Mouse (Mus musculus) CH12.LX (cell line): ENCODE results near the gene Pla2g7.

Experiments used
- BHLHE40 ChIP-seq: IDR thresholded peaks from 2 replicates; pipeline ENCODE4 v1.6.1; 2011; ENCODE audit warnings: mild to moderate bottlenecking, low read depth, low read length, improper control_type of control experiment
- CHD1 ChIP-seq: IDR thresholded peaks from 2 replicates; pipeline ENCODE4 v1.6.1; 2012; ENCODE audit warnings: low read depth, low read length, improper control_type of control experiment, inconsistent platforms
- CTCF ChIP-seq, 2 experiments: IDR thresholded peaks in 1 of 2; conservative IDR thresholded peaks in 1 of 2; 2 replicates each; pipeline ENCODE4 v1.5.1; 2011 to 2012; ENCODE audit warnings: low read depth in 2 of 2, low read length in 2 of 2, improper control_type of control experiment in 1 of 2, inconsistent platforms in 1 of 2, mild to moderate bottlenecking in 1 of 2, moderate library complexity in 1 of 2
- EP300 ChIP-seq: IDR thresholded peaks from 2 replicates; pipeline ENCODE4 v1.6.1; 2011; ENCODE audit warnings: low read length, improper control_type of control experiment
- HCFC1 ChIP-seq: IDR thresholded peaks from 2 replicates; pipeline ENCODE4 v1.6.1; 2012; ENCODE audit warnings: low read depth, mild to moderate bottlenecking, inconsistent platforms, low read length, improper control_type of control experiment
- IRF4 ChIP-seq: IDR thresholded peaks from 2 replicates; pipeline ENCODE4 v1.6.1; 2014; ENCODE audit warnings: low read depth, mild to moderate bottlenecking, inconsistent platforms, low read length, improper control_type of control experiment
- MAX ChIP-seq: IDR thresholded peaks from 2 replicates; pipeline ENCODE4 v1.6.1; 2011; ENCODE audit warnings: low read length, improper control_type of control experiment
- MAZ ChIP-seq: IDR thresholded peaks from 2 replicates; pipeline ENCODE4 v1.6.1; 2012; ENCODE audit warnings: low read depth, mild to moderate bottlenecking, inconsistent platforms, low read length, improper control_type of control experiment, moderate library complexity
- MYC ChIP-seq: IDR thresholded peaks from 2 replicates; pipeline ENCODE4 v1.6.1; 2011; ENCODE audit warnings: low read depth, mild to moderate bottlenecking, improper control_type of control experiment, low read length
- NRF1 ChIP-seq: IDR thresholded peaks from 2 replicates; pipeline ENCODE4 v1.6.1; 2014; ENCODE audit warnings: low read depth, mild to moderate bottlenecking, inconsistent platforms, low read length, improper control_type of control experiment, moderate library complexity
- POLR2A ChIP-seq: IDR thresholded peaks from 2 replicates; pipeline ENCODE4 v1.6.1; 2011; ENCODE audit warnings: low read depth, mild to moderate bottlenecking, improper control_type of control experiment, low read length
- POLR2AphosphoS2 ChIP-seq: IDR thresholded peaks from 2 replicates; pipeline ENCODE4 v1.6.1; 2011; ENCODE audit warnings: low read depth, low read length, improper control_type of control experiment
- ZMIZ1 ChIP-seq: IDR thresholded peaks from 2 replicates; pipeline ENCODE4 v1.6.1; 2012; ENCODE audit warnings: low read depth, mild to moderate bottlenecking, inconsistent platforms, low read length, improper control_type of control experiment

- TF ChIP-seq CTCF (conservative IDR thresholded peaks at IDR 0.05 in 1 of 2, IDR thresholded peaks at IDR 0.05 in 1 of 2; ENCODE audit: low read depth in 2 of 2, low read length in 2 of 2) (no peak), ZMIZ1 (no peak), BHLHE40 (no peak), MYC (no peak), HCFC1 (no peak), EP300 (no peak), POLR2A (no peak), IRF4 (no peak), CHD1 (no peak), NRF1 (no peak), POLR2AphosphoS2 (no peak), MAZ (no peak), MAX (no peak)
Measured at GRCm38 (mm10) chr17:43580456-43580855, 12.6 kb downstream of the Pla2g7 start.
